Mouse (Mus musculus): ENCODE results near the gene Kif12. TPM values are rescaled to one million over a fixed set of nuclear protein-coding genes. Genes with fewer than 3 reads are reported as not detected.

Gene Kif12
- polyA plus RNA-seq, 1 experiment = not detected

- peak within 1 kb of the TSS; percentile 24 for H3K4me3 ChIP-seq (ENCODE audit: insufficient read depth, low read depth, low read length)
- WGBS = 1% methylated on average over 60 of the region's 61 CpGs
- peaks cover 26% of the 10 kb centered on the region for H3K4me1 ChIP-seq (ENCODE audit: control insufficient read depth, insufficient read depth, low read length)
- H3K27ac ChIP-seq (ENCODE audit: insufficient read depth, low read depth, low read length) = no peak within 1 kb of the TSS
- no peak for TF ChIP-seq POLR2A (IDR thresholded peaks at IDR 0.05; ENCODE audit: insufficient read depth, low read depth, low read length)
- TF ChIP-seq CTCF (IDR thresholded peaks at IDR 0.05; ENCODE audit: insufficient read depth, low read depth, low read length) = no peak
Observed at GRCm38 (mm10) chr4:63213907-63214621, 42.1 kb upstream of the Kif12 start, which contains the start of gene Col27a1. Col27a1 (plus strand) TSS chr4:63214004.

GRCm38 (mm10) chr4:63205583-63205982 lies 33.7 kb upstream of the Kif12 start:
- H3K4me3 ChIP-seq (ENCODE audit: insufficient read depth, low read depth, low read length) = no peak overlapping the region
- TF ChIP-seq POLR2A (IDR thresholded peaks at IDR 0.05; ENCODE audit: insufficient read depth, low read depth, low read length) = no peak
- no peak for TF ChIP-seq CTCF (IDR thresholded peaks at IDR 0.05; ENCODE audit: insufficient read depth, low read depth, low read length)
- H3K4me1 ChIP-seq (ENCODE audit: control insufficient read depth, insufficient read depth, low read length) = no peaks in the 10 kb centered on the region
- H3K27ac ChIP-seq (ENCODE audit: insufficient read depth, low read depth, low read length) = no peak overlapping the region
- WGBS = 71% methylated on average over 7 of the region's 7 CpGs

DNA sequence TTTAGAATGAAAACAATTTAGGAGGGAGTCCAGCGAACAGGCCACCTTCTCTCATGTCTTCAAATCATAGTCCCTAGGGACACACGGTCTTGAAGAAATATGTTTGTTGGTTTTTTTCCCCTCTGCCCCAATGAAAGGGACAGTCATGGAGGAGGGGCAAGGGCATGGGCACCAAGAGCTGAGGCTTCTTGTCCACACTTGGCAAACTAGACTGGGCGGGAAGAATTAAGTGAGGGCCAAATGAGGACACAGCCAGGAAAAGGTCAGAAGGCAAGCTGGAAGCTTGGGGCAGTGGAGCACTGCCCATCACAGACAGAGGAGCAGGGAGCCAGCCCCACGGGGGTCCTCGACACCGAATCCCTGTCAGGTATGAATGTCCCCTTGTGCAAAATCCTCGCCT lies 31.9 kb upstream of the Kif12 start:
- Histone ChIP-seq H3K4me3 (ENCODE audit: insufficient read depth, low read depth, low read length) (no peak overlapping the region), H3K27ac (ENCODE audit: insufficient read depth, low read depth, low read length) (no peak overlapping the region), H3K4me1 (ENCODE audit: control insufficient read depth, insufficient read depth, low read length) (no peaks in the 10 kb centered on the region)
- 91% methylated on average over 7 of the region's 7 CpGs for WGBS
- TF ChIP-seq POLR2A (IDR thresholded peaks at IDR 0.05; ENCODE audit: insufficient read depth, low read depth, low read length) (no peak), CTCF (IDR thresholded peaks at IDR 0.05; ENCODE audit: insufficient read depth, low read depth, low read length) (no peak)

DNA sequence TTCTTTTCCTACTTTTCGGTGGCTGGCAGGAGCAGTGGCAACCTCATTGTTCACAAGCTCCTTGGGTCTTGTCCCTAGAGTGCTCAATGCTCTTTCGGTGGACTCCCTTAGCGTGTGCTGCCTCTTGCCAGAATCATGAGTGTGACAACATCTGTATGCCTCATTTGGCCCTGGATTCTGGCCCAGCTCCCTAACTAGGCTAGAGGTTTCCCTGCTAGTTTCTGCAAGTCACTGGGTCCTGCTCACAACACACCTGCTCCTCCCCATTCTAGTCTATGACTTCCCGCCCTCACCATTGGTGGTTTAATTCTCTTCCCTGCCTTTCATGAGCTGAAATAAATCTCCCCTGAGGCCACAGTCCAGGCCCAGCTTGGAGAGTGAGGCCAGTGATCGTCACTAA lies 27.4 kb upstream of the Kif12 start:
- TF ChIP-seq POLR2A (IDR thresholded peaks at IDR 0.05; ENCODE audit: insufficient read depth, low read depth, low read length) (no peak), CTCF (IDR thresholded peaks at IDR 0.05; ENCODE audit: insufficient read depth, low read depth, low read length) (no peak)
- WGBS = 86% methylated on average over 5 of the region's 5 CpGs
- Histone ChIP-seq H3K27ac (ENCODE audit: insufficient read depth, low read depth, low read length) (no peak overlapping the region), H3K4me1 (ENCODE audit: control insufficient read depth, insufficient read depth, low read length) (no peaks in the 10 kb centered on the region), H3K4me3 (ENCODE audit: insufficient read depth, low read depth, low read length) (no peak overlapping the region)

DNA sequence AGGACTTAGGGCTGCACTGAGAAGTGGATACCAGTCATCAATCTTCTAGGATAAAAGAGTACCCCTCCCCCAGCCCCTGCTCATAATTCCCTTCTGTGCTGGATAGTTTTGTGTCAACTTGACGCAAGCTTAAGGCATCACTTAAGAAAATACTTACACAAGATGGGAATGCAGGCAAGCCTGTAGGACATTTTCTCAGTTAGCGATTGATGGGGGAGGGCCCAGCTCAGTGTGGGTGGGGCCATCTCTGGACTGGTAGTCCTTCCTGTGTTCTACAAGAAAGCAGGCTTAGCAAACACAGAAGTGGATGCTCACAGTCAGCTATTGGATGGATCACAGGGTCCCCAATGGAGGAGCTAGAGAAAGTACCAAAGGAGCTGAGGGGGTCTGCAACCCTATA lies 22.4 kb upstream of the Kif12 start:
- 95% methylated on average over 2 of the region's 2 CpGs for WGBS
- Histone ChIP-seq H3K4me1 (ENCODE audit: control insufficient read depth, insufficient read depth, low read length) (peaks cover 7% of the 10 kb centered on the region), H3K4me3 (ENCODE audit: insufficient read depth, low read depth, low read length) (no peak overlapping the region), H3K27ac (ENCODE audit: insufficient read depth, low read depth, low read length) (no peak overlapping the region)
- TF ChIP-seq POLR2A (IDR thresholded peaks at IDR 0.05; ENCODE audit: insufficient read depth, low read depth, low read length) (no peak), CTCF (IDR thresholded peaks at IDR 0.05; ENCODE audit: insufficient read depth, low read depth, low read length) (no peak)

DNA sequence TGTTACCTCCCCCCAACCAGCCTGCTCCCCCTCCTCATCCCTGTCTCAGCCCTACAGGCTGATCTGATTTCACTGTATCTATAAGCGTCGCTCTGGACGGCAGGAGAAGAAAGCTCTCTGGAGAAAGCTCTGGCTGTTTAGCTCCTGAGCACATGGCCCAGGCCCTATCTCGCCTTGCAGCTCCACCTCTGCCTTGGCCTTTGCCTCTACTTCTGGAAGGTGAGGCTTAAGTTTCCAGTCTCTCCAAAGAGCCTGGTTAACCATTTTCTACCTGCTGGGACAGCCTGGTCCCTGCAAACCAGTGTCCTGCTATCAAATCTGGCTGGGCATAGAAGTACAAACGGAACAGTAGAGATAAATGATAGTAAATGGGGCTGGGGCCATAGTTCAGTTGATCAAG lies 19.7 kb upstream of the Kif12 start:
- peaks cover 7% of the 10 kb centered on the region for H3K4me1 ChIP-seq (ENCODE audit: control insufficient read depth, insufficient read depth, low read length)
- TF ChIP-seq CTCF (IDR thresholded peaks at IDR 0.05; ENCODE audit: insufficient read depth, low read depth, low read length) (no peak), POLR2A (IDR thresholded peaks at IDR 0.05; ENCODE audit: insufficient read depth, low read depth, low read length) (no peak)
- no peak overlapping the region for H3K27ac ChIP-seq (ENCODE audit: insufficient read depth, low read depth, low read length)
- WGBS = 92% methylated on average over 5 of the region's 5 CpGs
- H3K4me3 ChIP-seq (ENCODE audit: insufficient read depth, low read depth, low read length) = no peak overlapping the region

- no peak overlapping the region for H3K27ac ChIP-seq (ENCODE audit: insufficient read depth, low read depth, low read length)
- WGBS = 53% methylated on average over 21 of the region's 21 CpGs
- no peak for TF ChIP-seq CTCF (IDR thresholded peaks at IDR 0.05; ENCODE audit: insufficient read depth, low read depth, low read length)
- TF ChIP-seq POLR2A (IDR thresholded peaks at IDR 0.05; ENCODE audit: insufficient read depth, low read depth, low read length) = no peak
- H3K4me1 ChIP-seq (ENCODE audit: control insufficient read depth, insufficient read depth, low read length) = peaks cover 7% of the 10 kb centered on the region
- H3K4me3 ChIP-seq (ENCODE audit: insufficient read depth, low read depth, low read length) = no peak overlapping the region
Observed at GRCm38 (mm10) chr4:63186281-63186870, 14.4 kb upstream of the Kif12 start.

- no peak overlapping the region for H3K27ac ChIP-seq (ENCODE audit: insufficient read depth, low read depth, low read length)
- TF ChIP-seq CTCF (IDR thresholded peaks at IDR 0.05; ENCODE audit: insufficient read depth, low read depth, low read length) = peak; percentile 88
- TF ChIP-seq POLR2A (IDR thresholded peaks at IDR 0.05; ENCODE audit: insufficient read depth, low read depth, low read length) = no peak
- H3K4me3 ChIP-seq (ENCODE audit: insufficient read depth, low read depth, low read length) = no peak overlapping the region
- 13% methylated on average over 5 of the region's 5 CpGs for WGBS
- no peaks in the 10 kb centered on the region for H3K4me1 ChIP-seq (ENCODE audit: control insufficient read depth, insufficient read depth, low read length)
Observed at GRCm38 (mm10) chr4:63181556-63181955, 9.6 kb upstream of the Kif12 start.

- no peak for TF ChIP-seq CTCF (IDR thresholded peaks at IDR 0.05; ENCODE audit: insufficient read depth, low read depth, low read length)
- TF ChIP-seq POLR2A (IDR thresholded peaks at IDR 0.05; ENCODE audit: insufficient read depth, low read depth, low read length) = no peak
Observed at GRCm38 (mm10) chr4:63171122-63171521, 809 bp downstream of the Kif12 start.

More at GRCm38 (mm10) chr4:63171122-63171521, 809 bp downstream of the Kif12 start:
- no peak overlapping the region for H3K4me3 ChIP-seq (ENCODE audit: insufficient read depth, low read depth, low read length)
- H3K4me1 ChIP-seq (ENCODE audit: control insufficient read depth, insufficient read depth, low read length) = no peaks in the 10 kb centered on the region
- H3K27ac ChIP-seq (ENCODE audit: insufficient read depth, low read depth, low read length) = no peak overlapping the region
- 55% methylated on average over 24 of the region's 24 CpGs for WGBS

Data from olfactory bulb, adult 2 months (tissue).